Mouse (Mus musculus) lung, adult 18-20 months (tissue): Measurements from ENCODE around the gene A3galt2.

Experiments
- DNase-seq, 2 experiments: peaks; one replicate each; pipeline ENCODE4 v3.0.0; 2022; ENCODE audit warnings: mixed read lengths in 2 of 2

Gene A3galt2

DNA sequence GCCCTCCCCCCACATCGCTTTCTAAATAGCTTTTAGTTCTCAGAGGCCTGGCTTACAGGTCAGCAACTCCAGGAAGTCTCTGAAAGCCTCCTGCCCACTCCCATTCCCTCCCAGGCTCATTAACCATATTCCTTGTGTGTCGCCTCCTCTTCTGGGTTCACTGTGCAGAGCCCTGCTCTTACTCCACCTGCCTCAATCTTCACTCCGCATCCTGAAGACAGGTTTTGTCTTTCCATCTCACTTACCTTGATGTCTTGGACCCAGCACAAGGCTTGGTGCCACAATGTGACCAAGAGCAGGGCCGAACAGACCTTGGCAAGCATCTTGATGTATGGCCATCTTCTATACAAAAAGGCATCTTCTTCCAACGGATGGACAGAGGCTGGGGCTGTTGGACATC lies 4.0 kb downstream of the A3galt2 start:
- no peak for DNase-seq

DNA sequence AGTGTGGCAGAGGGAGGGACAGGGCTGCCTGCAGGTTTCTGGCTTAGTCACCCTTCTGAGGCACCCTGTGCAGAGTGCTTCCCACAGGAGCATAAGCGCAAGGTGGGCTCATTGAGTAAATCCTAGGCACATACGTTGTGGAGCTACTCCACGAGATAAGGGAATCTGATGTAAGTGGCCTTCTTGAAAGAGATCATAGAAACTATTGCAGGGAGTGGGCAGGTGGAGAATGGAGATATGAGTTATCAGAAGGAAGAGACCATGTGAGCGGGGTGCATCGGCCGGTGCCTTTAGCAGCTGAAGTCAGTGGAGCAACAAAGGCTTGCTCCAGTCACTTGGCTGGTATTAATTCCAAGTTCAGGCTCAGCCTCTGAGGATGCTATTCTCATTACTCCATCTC lies 4.9 kb downstream of the A3galt2 start:
- DNase-seq, result no peak

DNA sequence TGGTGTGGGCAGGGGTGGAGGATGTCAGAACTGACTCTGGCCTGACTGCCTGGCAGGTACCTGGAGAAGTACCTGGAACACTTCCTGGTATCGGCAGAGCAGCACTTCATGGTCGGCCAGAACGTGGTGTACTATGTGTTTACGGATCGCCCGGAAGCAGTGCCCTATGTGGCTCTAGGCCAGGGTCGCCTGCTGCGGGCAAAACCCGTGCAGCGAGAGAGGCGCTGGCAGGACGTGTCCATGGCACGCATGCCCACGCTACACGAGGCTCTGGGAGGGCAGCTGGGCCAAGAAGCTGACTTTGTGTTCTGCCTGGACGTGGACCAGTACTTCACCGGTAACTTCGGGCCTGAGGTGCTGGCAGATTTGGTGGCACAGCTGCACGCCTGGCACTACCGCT lies 11.8 kb downstream of the A3galt2 start:
- DNase-seq, result no peak

DNA sequence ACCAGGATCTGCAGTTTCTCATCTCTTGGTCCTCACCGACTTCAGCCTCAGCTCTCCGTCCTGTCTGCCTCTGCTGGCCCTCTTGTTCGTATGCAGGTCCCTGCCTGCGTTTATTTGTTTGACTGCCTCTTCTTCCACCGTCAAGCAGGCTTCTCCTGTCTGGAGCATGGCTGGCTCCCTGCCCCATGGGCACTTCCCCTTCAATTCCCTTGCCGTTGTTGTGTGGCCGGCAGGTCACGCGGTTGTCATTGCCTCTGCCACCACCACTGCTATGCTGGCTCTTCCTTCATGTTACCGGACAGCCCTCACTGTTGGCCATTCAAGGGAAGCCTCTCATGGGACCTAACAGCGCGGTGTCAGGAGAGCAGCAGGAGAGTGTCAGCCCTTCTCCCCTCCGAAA lies 13.0 kb downstream of the A3galt2 start:
- no peak for DNase-seq

DNA sequence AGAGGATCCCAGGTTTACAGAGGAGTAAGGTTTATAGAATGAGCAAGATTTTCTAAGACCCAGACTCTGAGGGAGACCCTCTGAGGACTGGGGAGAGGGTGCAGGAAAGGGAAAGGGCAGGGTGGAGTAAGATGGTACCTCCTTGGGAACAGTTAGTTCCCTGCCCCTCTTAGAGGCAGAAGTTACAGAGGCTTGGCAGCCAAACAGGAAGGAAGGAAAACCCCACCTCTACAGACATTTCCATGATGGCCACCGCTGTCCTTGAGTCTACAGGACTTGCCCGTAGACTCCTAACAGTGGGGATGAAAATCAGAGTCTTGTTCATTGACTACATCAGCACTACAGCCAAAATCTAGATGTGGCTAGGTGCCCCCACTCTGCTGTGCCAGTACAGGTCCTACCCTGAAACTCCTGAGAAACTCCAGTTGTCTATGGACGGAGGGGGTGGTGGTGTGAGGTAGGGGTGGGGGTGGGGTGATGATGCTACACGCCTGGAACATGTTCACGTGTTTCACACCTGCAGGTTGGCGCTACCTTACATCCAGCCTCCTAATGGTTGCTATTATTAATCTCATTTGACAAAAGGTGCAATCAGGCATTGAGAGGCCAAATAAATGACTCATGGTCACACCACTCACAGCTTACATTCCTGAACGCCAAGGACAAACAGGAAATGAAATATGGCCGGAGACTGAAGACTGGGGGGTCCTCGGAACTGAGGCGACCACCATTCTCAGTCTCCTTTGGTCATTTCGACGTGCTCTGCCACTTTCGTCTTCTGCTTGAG lies 14.6 kb downstream of the A3galt2 start:
- DNase-seq, result peak; percentile 27 to 58

DNA sequence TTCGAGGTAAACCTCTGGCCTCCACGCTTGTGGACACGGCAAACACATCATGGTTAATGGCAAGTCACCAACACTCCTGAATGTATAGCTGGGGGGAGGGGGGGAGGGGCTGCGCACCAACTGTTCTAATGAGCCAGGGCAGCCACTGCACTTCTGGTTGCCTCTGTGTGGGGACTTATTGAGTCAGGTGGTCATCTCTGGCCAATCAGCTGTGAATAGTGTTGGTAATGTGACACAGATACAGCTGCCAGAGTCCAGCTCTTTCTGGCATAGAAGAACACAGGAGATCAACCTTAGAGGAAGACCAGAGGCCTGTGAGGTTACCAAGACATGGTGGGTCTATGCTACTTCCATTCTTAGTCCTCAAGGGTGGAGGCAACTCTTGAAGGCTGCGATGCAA lies 15.5 kb downstream of the A3galt2 start:
- no peak for DNase-seq

DNA sequence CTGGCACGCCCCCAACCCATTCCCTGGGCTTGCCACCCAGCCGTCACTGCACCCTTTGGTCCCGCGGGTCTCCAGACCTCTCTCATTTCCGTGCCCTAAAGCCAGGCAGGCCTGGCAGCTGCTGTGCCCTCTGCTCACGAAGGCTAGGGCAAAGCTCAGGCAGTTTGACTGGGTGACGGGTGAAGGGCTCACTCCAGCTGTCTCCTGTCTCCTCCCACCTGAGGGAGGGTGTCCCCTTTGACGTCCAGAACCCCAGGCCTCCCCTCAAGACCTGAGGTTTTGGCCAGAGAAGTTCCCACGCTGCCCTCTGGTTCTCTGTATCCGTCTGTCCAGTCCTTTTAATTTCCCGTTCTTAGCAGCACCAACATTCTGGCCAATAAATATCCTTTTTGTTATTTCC lies 18.7 kb downstream of the A3galt2 start:
- no peak for DNase-seq

DNA sequence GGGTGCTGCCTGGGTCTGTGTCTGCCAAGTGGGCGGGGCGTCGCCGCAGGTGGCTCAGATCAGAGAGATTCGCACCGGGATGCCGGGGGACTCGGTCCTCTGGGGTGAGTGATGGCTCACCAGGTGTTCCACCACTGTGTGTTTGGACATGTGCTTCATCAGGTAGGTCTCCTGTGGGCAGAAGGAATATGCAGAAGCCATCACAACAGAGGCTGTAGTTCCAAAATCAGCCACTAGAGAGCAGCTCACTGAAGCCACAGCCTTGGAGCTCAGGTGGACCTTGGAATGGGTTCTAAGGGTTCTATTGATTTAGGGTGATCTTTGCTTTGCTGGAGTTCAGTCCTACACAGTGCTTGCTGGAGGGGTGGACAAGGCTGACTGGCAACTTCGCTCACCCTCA lies 19.3 kb downstream of the A3galt2 start:
- peak; percentile 44 to 48 for DNase-seq

DNA sequence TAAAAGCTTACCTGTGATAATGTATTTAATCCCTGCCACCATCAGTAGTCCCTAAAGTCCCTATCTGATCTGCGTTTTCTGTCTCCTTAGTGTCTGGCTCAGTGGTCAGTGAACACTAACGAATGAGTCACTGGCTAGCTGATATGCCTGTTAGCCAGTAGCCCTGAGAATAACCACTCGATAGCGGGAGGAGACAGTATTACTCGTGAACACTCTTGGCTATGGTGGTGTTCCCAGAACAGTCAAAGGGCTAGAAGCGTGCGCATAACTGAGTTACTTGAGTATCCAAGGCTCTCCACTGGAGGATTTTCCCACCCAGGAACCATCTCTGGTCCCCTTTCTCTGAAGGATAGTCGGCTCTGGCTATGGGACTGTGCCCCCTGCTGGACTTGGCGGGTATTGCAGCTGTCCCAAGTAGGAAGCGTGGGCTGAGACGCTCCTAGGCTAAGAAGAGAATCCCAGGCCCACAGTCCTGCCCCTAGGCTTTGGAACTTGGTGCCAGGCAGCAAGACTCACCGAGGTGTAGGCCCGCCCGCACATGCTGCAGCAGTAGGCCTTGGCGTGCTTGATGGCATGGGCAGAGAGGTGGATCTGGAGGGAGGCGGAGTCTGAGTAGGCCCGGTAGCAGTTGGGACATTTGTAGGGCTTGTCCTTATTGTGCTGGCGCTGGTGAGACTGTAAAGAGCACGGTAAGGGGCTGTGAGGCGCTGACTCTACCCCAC lies 21.6 kb downstream of the A3galt2 start:
- peak; percentile 69 to 74 for DNase-seq

DNA sequence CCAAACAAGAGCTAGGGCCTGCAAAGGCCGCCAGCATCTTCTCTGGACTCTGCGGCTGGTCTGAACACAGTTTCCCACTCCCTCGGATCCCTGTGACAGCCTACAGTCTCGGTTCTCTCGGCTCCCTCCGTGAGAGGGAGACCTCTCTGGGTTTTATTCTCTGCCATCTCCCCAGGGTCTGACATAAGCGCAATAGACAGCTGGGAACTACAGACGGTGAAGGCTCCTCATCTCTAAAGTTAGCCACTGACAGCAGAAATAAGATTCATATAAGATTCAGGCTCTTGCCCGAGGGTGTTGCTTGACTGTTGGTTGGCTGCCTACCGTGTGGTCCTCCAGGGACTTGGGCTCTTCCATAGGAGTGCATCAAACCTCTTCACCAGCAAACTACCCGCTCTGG lies 22.4 kb downstream of the A3galt2 start:
- DNase-seq, result no peak

DNA sequence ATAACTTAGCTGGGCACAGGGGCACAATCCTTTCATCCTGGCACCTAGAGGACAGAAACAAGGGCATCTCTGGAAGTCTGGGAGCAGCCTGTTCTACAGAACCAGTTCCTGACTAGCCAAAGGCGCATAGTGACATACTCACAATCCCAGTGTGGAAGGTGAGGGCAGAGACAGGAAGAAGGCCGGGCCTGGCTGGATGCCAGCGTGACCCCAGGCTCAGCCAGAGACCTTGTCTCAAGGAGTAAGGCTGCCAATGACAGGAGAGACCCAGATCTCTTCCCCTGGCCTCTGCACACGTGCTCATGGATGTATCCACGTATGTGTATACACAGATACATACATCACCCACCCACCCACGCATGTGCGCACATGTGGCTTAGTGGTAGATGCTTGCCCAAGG lies 26.9 kb downstream of the A3galt2 start:
- DNase-seq, result no peak

DNA sequence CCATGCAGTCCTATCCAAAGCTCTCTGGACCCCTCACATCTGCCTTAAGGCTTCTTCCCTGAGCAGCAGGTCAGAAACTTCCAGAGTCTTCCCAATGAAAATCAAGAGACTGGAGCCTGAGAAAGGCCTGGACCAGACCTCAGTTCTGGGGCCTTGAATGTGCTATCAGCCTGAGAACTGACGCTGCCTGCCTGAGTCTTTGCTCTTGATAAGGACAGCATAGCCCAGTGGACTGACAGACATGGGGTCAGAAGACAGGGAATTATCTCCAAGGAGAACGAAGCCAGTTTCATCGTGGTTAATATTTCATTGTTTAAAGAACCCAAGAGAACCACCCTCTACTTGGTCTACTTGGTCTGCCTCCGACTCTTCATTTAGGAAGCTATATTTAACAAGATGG lies 27.5 kb downstream of the A3galt2 start:
- DNase-seq, result no peak

DNA sequence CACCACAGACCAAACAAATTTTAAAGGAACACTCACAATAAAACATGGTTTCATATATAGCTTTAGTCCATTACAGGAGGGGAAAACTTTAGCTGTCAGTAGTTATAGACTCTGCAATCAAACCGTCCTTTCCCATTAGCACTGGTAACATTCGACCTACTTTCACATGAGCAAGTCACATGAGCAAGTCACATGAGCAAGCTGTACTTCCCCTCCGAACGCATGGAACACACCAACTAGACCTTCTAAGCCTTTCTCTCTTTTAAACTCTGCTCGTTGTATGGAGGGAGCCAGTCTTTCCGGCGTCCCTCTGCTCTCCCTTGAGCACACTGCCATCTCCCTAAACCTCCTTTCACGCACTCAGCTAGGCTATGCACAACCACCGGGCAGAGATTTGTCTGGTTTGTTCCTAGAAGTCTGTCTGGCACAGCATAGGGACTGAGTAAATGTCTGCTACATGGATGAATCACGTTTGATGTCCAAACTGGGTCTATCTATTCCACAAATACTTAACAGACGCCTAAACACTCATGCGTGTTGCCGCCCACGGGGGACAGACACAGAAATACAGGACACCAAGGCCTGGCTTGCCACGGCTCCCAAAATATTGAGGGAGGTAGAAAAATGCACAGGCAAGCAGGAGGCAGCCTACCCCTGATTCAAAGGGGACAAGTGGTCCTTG lies 29.9 kb downstream of the A3galt2 start:
- no peak for DNase-seq

DNA sequence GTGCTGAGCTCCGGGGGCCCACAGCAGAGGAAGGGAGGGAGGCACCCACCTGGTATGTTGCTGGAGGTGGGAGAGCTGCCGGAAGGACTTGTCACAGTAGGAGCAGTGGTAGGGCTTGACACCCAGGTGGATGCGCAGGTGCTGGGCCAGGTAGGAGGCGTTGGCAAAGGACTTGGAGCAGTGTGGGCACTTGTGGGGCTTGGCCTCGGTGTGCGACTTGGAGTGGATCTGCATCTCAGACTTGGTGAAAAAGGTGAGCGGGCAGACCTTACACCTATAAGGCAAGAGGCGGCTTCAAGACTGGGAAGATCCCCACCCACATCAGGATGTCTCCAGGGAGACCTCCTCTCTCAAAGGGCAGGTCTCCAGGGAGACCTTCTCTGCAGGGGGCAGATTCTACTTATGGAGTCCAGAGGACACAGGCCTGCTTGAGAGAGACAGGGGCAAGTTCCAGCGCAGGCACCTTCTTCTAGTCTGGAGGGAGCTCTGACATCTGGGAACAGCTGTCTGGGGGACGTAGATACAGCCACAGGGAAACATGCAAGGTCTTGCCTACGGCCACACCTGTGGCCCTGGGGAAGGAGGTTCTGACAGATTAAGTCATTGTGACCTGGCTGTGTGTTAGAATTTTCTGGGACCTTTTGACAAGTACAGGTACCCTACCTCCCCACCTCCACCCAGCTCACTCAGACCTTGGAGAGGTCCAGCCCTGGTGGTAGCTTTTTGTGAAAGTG lies 30.9 kb downstream of the A3galt2 start:
- DNase-seq, result no peak

DNA sequence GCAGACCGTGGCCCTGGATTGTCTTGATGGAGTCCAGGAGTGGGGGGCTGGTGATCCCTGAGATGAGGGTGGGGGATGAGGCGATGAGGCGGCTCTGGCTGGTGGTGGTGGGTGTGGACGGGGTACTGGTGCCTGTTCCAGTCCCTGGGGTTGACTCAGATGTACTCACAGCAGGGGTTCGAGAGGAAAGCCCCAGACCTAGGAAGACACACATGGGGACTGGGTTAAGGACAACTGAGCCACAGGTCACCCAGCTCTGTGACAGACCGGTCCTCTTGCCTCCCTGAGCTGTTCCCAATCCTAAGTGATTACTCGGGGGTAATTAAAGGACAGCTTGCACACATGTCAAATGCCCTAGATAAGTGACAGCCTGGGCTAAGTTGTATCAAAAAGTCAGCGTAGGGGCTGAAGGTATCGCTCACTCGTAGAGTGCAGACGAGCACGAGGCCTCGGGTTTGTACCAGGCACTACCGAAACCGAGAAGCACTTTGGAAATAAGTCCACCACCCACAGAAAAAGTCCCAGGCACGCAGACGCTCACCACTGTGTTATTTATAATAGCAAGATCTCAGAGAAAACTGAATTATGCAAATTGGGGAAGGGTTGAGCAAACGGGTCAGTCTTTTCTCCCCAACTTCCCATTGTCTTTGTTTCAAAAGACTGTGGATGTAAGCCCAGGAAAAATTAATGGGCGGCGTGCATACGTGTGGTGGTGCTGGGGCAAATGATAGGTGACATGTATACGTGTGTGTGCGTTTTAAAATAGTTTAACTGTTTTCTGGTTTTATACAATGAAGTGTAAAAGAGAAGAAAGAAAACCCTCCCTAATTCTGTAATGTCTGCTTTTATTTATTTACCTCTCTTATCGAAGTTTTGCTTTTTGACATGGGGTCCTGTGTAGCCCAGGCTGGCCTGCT lies 32.1 kb downstream of the A3galt2 start:
- DNase-seq, result no peak

DNA sequence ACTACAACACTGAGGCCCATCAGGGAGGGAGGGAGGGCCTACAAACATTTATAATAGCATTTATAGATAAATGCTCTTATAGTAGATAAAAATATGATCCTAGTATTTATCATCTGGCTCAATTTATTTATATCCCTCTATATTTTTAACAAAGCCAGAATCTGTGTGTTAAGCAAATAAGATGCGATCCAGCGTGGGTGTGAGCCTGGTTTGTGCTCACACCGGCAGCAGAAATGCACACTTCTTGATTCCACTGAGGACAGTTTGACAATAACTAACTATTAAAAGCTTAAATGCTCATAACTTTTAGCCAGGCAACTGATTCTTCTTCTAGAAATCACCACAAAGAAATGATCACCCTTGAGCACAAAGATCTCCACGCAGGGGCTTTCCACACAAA lies 32.9 kb downstream of the A3galt2 start:
- DNase-seq, result no peak

DNA sequence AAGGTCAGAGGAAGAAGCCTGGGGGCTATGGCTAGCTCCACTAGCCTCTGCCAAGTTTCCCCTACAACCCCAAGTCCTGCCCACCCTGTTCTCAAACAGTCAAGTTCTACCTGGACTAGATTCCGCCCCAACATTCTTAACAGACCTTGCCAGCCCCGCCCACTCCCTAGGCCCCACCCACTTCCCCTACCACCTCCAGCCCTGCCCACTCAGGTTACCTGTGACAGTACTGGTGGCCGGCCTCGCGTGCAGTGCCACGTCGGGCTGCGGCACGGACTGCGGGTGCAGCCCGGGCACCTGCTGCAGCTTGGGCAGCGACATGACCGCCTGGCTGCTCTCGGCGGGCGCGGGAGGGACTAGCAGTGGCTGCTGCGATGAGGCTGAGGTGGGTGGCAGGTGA lies 34.5 kb downstream of the A3galt2 start:
- DNase-seq, result peak; percentile 60 to 79

DNA sequence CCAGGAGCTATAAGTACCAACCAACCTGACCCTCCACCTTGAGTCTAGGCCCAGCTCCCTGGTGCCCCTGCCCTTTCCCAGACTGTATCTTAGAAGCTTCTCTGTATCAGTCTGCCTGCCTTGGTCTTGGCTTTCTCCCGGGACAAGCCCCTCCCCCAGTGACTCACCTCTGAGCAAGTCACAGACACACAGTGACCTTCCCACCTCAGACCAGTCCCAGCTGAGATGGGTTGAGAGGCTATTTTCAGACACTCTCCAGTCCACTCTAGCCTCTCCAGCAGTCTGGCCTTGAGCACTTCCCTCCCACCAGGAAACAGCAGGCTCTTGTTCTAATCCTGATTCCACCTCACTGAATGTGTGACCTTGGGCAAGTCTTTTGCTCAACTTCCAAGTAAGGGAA lies 38.5 kb downstream of the A3galt2 start:
- DNase-seq, result peak; percentile 37 to 60

DNA sequence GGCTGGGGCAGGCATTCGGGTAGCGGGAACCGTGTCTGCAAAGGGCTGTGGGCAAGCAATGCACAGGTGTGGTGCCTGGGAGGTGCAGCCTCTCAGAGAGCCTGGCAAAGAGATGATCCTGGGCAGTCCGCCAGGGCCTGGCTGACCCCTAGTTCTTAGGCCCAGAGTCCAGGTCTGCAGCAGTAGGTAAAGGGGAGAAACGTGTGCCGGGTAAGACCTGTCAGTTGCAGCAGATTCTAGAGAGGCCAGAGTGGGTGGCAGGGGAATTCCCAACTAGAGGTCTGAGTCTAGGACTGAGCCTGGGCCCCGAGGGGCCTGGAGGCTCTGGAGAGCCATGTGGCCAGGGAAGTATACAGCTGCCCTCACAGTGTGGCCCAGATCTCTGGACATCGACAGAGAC lies 39.0 kb downstream of the A3galt2 start:
- DNase-seq, result no peak

DNA sequence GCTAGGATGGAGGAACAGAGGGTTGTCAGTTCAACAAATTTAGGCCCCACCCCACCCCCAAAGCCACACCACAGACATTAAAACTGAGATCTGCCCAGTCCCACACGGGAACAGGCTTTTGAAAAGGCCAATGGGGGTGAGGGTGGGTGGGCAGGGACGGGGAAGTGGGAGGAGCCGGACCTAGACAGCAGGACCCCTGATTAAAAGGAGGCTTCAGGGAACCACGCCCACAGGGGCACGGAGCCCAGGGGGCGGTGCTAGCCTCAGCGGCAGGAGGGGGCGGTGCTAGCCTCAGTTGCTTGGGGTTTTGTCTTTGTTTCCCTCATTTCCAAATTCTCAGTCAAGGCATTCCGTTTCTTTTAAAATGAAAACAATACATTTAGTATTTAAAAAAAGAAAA lies 40.4 kb downstream of the A3galt2 start:
- no peak for DNase-seq

DNA sequence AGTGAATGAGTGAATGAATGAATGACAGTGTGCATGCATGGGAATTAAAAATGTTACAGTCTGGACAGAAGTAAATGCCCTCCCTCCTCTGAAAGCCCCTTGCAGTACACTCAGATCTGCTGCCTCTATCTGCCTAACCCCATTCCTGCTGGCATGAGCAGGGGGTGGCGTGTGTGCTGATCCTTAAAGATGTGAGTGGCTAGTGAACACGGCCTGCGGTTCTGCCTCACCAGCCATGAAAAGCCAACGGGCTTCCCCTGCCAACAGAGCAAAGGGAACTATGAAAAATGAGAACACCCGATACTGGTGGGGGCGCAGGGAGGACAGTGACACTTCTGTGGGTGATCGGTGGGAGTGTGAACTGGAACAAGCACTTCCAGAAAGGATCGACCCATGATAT lies 41.6 kb downstream of the A3galt2 start:
- DNase-seq, result no peak
